Mouse (Mus musculus) right cerebral cortex, adult 2 months (tissue): ENCODE measurements around the gene Sar1a.

Experiments
- DNase-seq, 2 experiments: peaks; one replicate each; pipeline ENCODE4 v3.0.0; 2021 to 2022; ENCODE audit warnings: low spot score in 2 of 2

The Sar1a gene

GRCm38 (mm10) chr10:61730171-61730570 is 50.1 kb downstream of the Sar1a start:
- DNase-seq: no peak

- DNase-seq: no peak
Measured at GRCm38 (mm10) chr10:61734377-61734776, 54.3 kb downstream of the Sar1a start.

- DNase-seq: peak; percentile 24 to 33
Measured at GRCm38 (mm10) chr10:61736671-61737078, 56.6 kb downstream of the Sar1a start.

GRCm38 (mm10) chr10:61737537-61737936 is 57.4 kb downstream of the Sar1a start:
- no peak for DNase-seq

GRCm38 (mm10) chr10:61738126-61738525 is 58.0 kb downstream of the Sar1a start:
- no peak for DNase-seq

GRCm38 (mm10) chr10:61741306-61741705 is 61.2 kb downstream of the Sar1a start:
- DNase-seq: no peak

- no peak for DNase-seq
Measured at GRCm38 (mm10) chr10:61741873-61742272, 61.8 kb downstream of the Sar1a start.

- no peak for DNase-seq
Measured at GRCm38 (mm10) chr10:61742336-61742735, 62.2 kb downstream of the Sar1a start.
